Mouse (Mus musculus): ENCODE data around the gene Abhd17c. TPM values are rescaled to one million over a fixed set of nuclear protein-coding genes. Genes with fewer than 3 reads are reported as not detected.

Gene Abhd17c
- total and polyA plus RNA-seq, 3 experiments, result 13.5 to 28.1 (median 22.8) TPM

- Histone ChIP-seq H3K27me3 (ENCODE audit: insufficient read depth, low read length) (peaks cover 13% of the 10 kb centered on the region), H3K36me3 (replicated peaks) (no peaks in the 10 kb centered on the region), H3K9me3 (replicated peaks) (no peaks in the 10 kb centered on the region), H3K4me1 (ENCODE audit: insufficient read depth, low read depth, low read length) (no peaks in the 10 kb centered on the region), H3K4me3 (ENCODE audit: low read depth, low read length) (no peak overlapping the region)
- ATAC-seq (ENCODE audit: extremely low read depth, insufficient number of reproducible peaks, low FRiP score, poor library complexity, severe bottlenecking) (no peak), DNase-seq (ENCODE audit: low spot score) (no peak)
- TF ChIP-seq GATA2 (IDR thresholded peaks at IDR 0.05; ENCODE audit: borderline replicate concordance, low read depth, low read length), result no peak
- TF ChIP-seq POLR2AphosphoS5 (IDR thresholded peaks at IDR 0.05; ENCODE audit: insufficient replicate concordance, low read depth, low read length), result no peak
- TF ChIP-seq TAL1 (conservative IDR thresholded peaks at IDR 0.05; ENCODE audit: low read depth, low read length), result no peak
- no peak for TF ChIP-seq CTCF (IDR thresholded peaks at IDR 0.05; ENCODE audit: low read depth, low read length)
- no peak for TF ChIP-seq GATA1 (IDR thresholded peaks at IDR 0.05; ENCODE audit: borderline replicate concordance, low read length)
Observed at GRCm38 (mm10) chr7:84163585-84163984, 11.9 kb upstream of the Abhd17c start.

- H3K9me3 ChIP-seq (replicated peaks), result no peaks in the 10 kb centered on the region
- H3K27me3 ChIP-seq (ENCODE audit: insufficient read depth, low read length), result peaks cover 5% of the 10 kb centered on the region
- no peaks in the 10 kb centered on the region for H3K4me1 ChIP-seq (ENCODE audit: insufficient read depth, low read depth, low read length)
- H3K36me3 ChIP-seq (replicated peaks), result no peaks in the 10 kb centered on the region
- H3K4me3 ChIP-seq (ENCODE audit: low read depth, low read length), result no peak overlapping the region
- DNase-seq (ENCODE audit: low spot score) (no peak), ATAC-seq (ENCODE audit: extremely low read depth, insufficient number of reproducible peaks, low FRiP score, poor library complexity, severe bottlenecking) (no peak)
- TF ChIP-seq GATA1 (IDR thresholded peaks at IDR 0.05; ENCODE audit: borderline replicate concordance, low read length), result no peak
- no peak for TF ChIP-seq GATA2 (IDR thresholded peaks at IDR 0.05; ENCODE audit: borderline replicate concordance, low read depth, low read length)
- TF ChIP-seq TAL1 (conservative IDR thresholded peaks at IDR 0.05; ENCODE audit: low read depth, low read length), result no peak
- TF ChIP-seq POLR2AphosphoS5 (IDR thresholded peaks at IDR 0.05; ENCODE audit: insufficient replicate concordance, low read depth, low read length), result no peak
- TF ChIP-seq CTCF (IDR thresholded peaks at IDR 0.05; ENCODE audit: low read depth, low read length), result no peak
Observed at GRCm38 (mm10) chr7:84159414-84159813, 7.7 kb upstream of the Abhd17c start.

- peaks cover 26% of the 10 kb centered on the region for H3K4me1 ChIP-seq (ENCODE audit: insufficient read depth, low read depth, low read length)
- H3K4me3 ChIP-seq (ENCODE audit: low read depth, low read length), result no peak overlapping the region
- DNase-seq (ENCODE audit: low spot score), result no peak
- no peaks in the 10 kb centered on the region for H3K9me3 ChIP-seq (replicated peaks)
- peaks cover 5% of the 10 kb centered on the region for H3K27me3 ChIP-seq (ENCODE audit: insufficient read depth, low read length)
- no peak for TF ChIP-seq TAL1 (conservative IDR thresholded peaks at IDR 0.05; ENCODE audit: low read depth, low read length)
- TF ChIP-seq GATA2 (IDR thresholded peaks at IDR 0.05; ENCODE audit: borderline replicate concordance, low read depth, low read length), result no peak
- no peak for TF ChIP-seq CTCF (IDR thresholded peaks at IDR 0.05; ENCODE audit: low read depth, low read length)
- no peak for TF ChIP-seq GATA1 (IDR thresholded peaks at IDR 0.05; ENCODE audit: borderline replicate concordance, low read length)
- no peak for TF ChIP-seq POLR2AphosphoS5 (IDR thresholded peaks at IDR 0.05; ENCODE audit: insufficient replicate concordance, low read depth, low read length)
- no peak for ATAC-seq (ENCODE audit: extremely low read depth, insufficient number of reproducible peaks, low FRiP score, poor library complexity, severe bottlenecking)
- peaks cover 9% of the 10 kb centered on the region for H3K36me3 ChIP-seq (replicated peaks)
Observed at GRCm38 (mm10) chr7:84153821-84154220, 2.1 kb upstream of the Abhd17c start.

- Histone ChIP-seq H3K4me3 (ENCODE audit: low read depth, low read length) (no peak overlapping the region), H3K27me3 (ENCODE audit: insufficient read depth, low read length) (peaks cover 5% of the 10 kb centered on the region), H3K36me3 (replicated peaks) (peaks cover 19% of the 10 kb centered on the region), H3K9me3 (replicated peaks) (no peaks in the 10 kb centered on the region), H3K4me1 (ENCODE audit: insufficient read depth, low read depth, low read length) (peaks cover 34% of the 10 kb centered on the region)
- ATAC-seq (ENCODE audit: extremely low read depth, insufficient number of reproducible peaks, low FRiP score, poor library complexity, severe bottlenecking) (no peak), DNase-seq (ENCODE audit: low spot score) (no peak)
- TF ChIP-seq CTCF (IDR thresholded peaks at IDR 0.05; ENCODE audit: low read depth, low read length), result no peak
- no peak for TF ChIP-seq TAL1 (conservative IDR thresholded peaks at IDR 0.05; ENCODE audit: low read depth, low read length)
- TF ChIP-seq GATA2 (IDR thresholded peaks at IDR 0.05; ENCODE audit: borderline replicate concordance, low read depth, low read length), result no peak
- no peak for TF ChIP-seq GATA1 (IDR thresholded peaks at IDR 0.05; ENCODE audit: borderline replicate concordance, low read length)
- no peak for TF ChIP-seq POLR2AphosphoS5 (IDR thresholded peaks at IDR 0.05; ENCODE audit: insufficient replicate concordance, low read depth, low read length)
Observed at GRCm38 (mm10) chr7:84152821-84153220, 1.1 kb upstream of the Abhd17c start.

- no peak for TF ChIP-seq POLR2AphosphoS5 (IDR thresholded peaks at IDR 0.05; ENCODE audit: insufficient replicate concordance, low read depth, low read length)
- no peak for TF ChIP-seq CTCF (IDR thresholded peaks at IDR 0.05; ENCODE audit: low read depth, low read length)
- no peak for TF ChIP-seq GATA2 (IDR thresholded peaks at IDR 0.05; ENCODE audit: borderline replicate concordance, low read depth, low read length)
- TF ChIP-seq TAL1 (conservative IDR thresholded peaks at IDR 0.05; ENCODE audit: low read depth, low read length), result no peak
- TF ChIP-seq GATA1 (IDR thresholded peaks at IDR 0.05; ENCODE audit: borderline replicate concordance, low read length), result no peak
- H3K4me1 ChIP-seq (ENCODE audit: insufficient read depth, low read depth, low read length), result peaks cover 35% of the 10 kb centered on the region
- no peak for ATAC-seq (ENCODE audit: extremely low read depth, insufficient number of reproducible peaks, low FRiP score, poor library complexity, severe bottlenecking)
Observed at GRCm38 (mm10) chr7:84152374-84152773, 681 bp upstream of the Abhd17c start.

GRCm38 (mm10) chr7:84151960-84152334, 254 bp upstream of the Abhd17c start:
- H3K4me3 ChIP-seq (ENCODE audit: low read depth, low read length), result peak overlapping the region; percentile 92
- ATAC-seq (ENCODE audit: extremely low read depth, insufficient number of reproducible peaks, low FRiP score, poor library complexity, severe bottlenecking) (peak; percentile 94), DNase-seq (ENCODE audit: low spot score) (peak; percentile 90)
- peaks cover 39% of the 10 kb centered on the region for H3K4me1 ChIP-seq (ENCODE audit: insufficient read depth, low read depth, low read length)
- H3K27me3 ChIP-seq (ENCODE audit: insufficient read depth, low read length), result peaks cover 5% of the 10 kb centered on the region
- H3K9me3 ChIP-seq (replicated peaks), result no peaks in the 10 kb centered on the region
- H3K36me3 ChIP-seq (replicated peaks), result peaks cover 26% of the 10 kb centered on the region
- TF ChIP-seq CTCF (IDR thresholded peaks at IDR 0.05; ENCODE audit: low read depth, low read length) (no peak), POLR2AphosphoS5 (IDR thresholded peaks at IDR 0.05; ENCODE audit: insufficient replicate concordance, low read depth, low read length) (no peak), GATA1 (IDR thresholded peaks at IDR 0.05; ENCODE audit: borderline replicate concordance, low read length) (no peak)

More at GRCm38 (mm10) chr7:84152374-84152773, 681 bp upstream of the Abhd17c start:
- Histone ChIP-seq H3K36me3 (replicated peaks) (peaks cover 22% of the 10 kb centered on the region), H3K4me3 (ENCODE audit: low read depth, low read length) (peak overlapping the region; percentile 92; the same call in 1 of the 2 replicates), H3K9me3 (replicated peaks) (no peaks in the 10 kb centered on the region), H3K27me3 (ENCODE audit: insufficient read depth, low read length) (peaks cover 5% of the 10 kb centered on the region)
- DNase-seq (ENCODE audit: low spot score), result no peak
